Mouse (Mus musculus) hindbrain, embryonic 12.5 days (tissue): ENCODE measurements around the gene Cisd2. TPM values are rescaled to one million over a fixed set of nuclear protein-coding genes. Genes with fewer than 3 reads are reported as not detected.

ENCODE experiments used
- ATAC-seq: fragments of 200-750 bp; cut with Nextera tagmentation; 2 replicates; pipeline ENCODE4 v1.8.0; 2017; ENCODE audit warnings: moderate TSS enrichment; ENCODE audit not compliant: low FRiP score
- H3K27ac ChIP-seq: fragments of 300-500 bp; sonication (generic); 2 replicates; pipeline ENCODE4 v1.5.1; 2016; ENCODE audit warnings: mild to moderate bottlenecking
- H3K27me3 ChIP-seq: fragments of 300-500 bp; sonication (generic); 2 replicates; pipeline ENCODE4 v1.6.1; 2016; ENCODE audit warnings: mild to moderate bottlenecking
- H3K36me3 ChIP-seq: fragments of 300-500 bp; sonication (generic); 2 replicates; pipeline ENCODE4 v1.6.1; 2016; ENCODE audit warnings: mild to moderate bottlenecking
- H3K4me1 ChIP-seq: fragments of 300-500 bp; sonication (generic); 2 replicates; pipeline ENCODE4 v1.6.1; 2016
- H3K4me2 ChIP-seq: fragments of 300-500 bp; sonication (generic); replicated peaks from 2 replicates; pipeline ENCODE4 v1.6.1; 2016; ENCODE audit warnings: mild to moderate bottlenecking
- H3K4me3 ChIP-seq: fragments of 300-500 bp; sonication (generic); 2 replicates; pipeline ENCODE4 v1.5.1; 2016; ENCODE audit warnings: mild to moderate bottlenecking
- H3K9ac ChIP-seq: fragments of 300-500 bp; sonication (generic); 2 replicates; pipeline ENCODE4 v1.6.1; 2016; ENCODE audit warnings: mild to moderate bottlenecking, moderate library complexity
- H3K9me3 ChIP-seq: fragments of 300-500 bp; sonication (generic); replicated peaks from 2 replicates; pipeline ENCODE4 v1.6.1; 2016; ENCODE audit warnings: mild to moderate bottlenecking
- WGBS: fragments of 180-500 bp; shearing (Covaris S2); methylation state at CpG from one replicate; pipeline ENCODE4 v1.1.7; 2016; 5-methylcytosine and 5-hydroxymethylcytosine counted together
- polyA plus RNA-seq: library from polyadenylated mRNA; unstranded; fragments of >200 nt; fragmentation: Nextera tagmentation; extraction: Ambion mirVana; gene quantifications from 2 replicates; pipeline ENCODE4 v1.2.1, GENCODE M21; 2016

Gene Cisd2
- polyA plus RNA-seq, 1 experiment from 2014 or later: 82.5 TPM

DNA sequence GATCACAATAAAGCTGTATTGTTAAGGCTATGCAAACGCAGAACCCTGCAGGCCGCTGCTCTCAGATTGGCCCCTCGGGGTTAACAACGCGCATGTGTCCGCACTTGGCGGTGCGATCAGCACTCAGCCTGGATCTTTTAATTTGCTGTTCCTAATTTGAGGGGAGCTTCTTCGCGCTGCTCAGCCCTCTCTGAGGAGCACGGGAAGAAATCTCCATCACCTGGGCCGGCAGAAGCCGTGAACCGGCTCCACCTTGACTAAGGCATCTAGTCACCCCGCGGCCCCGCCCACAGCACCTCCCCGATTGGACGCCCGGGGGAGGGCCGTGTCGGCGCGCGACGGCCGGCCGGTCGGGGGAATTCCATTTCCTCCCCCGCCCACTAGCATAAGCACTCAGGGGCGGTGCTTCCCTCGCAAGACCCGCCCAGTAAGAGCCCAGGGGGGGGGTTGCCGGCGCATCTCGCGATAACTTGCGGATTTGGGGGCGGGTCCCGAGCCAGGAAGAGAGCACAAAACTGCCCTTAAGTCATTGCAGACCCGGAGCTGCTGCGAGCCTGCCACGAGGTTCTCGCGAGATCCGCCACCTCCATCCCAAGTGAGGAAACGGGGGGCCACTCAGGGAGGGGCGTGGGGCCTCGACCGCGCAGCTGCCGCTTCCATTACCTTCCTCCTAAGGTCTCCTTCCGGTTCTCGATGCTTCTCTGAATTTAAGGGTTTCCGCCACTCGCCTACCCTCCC lies 14.2 kb upstream of the Cisd2 start, which contains the start of gene Ube2d3:
Ube2d3 (plus strand) TSS at position 392 of the 738 bp plus-strand sequence.
- under 1% methylated on average over 51 of the region's 56 CpGs for WGBS
- Histone ChIP-seq H3K9me3 (no peaks in the 10 kb centered on the region), H3K9ac (peak within 1 kb of the TSS; percentile 99), H3K4me1 (peaks cover 24% of the 10 kb centered on the region), H3K36me3 (no peaks in the 10 kb centered on the region), H3K27ac (peak within 1 kb of the TSS; percentile 99), H3K4me3 (peak within 1 kb of the TSS; percentile 97), H3K4me2 (peak within 1 kb of the TSS; percentile 97), H3K27me3 (no peaks in the 10 kb centered on the region)
- ATAC-seq: peak; percentile 96

DNA sequence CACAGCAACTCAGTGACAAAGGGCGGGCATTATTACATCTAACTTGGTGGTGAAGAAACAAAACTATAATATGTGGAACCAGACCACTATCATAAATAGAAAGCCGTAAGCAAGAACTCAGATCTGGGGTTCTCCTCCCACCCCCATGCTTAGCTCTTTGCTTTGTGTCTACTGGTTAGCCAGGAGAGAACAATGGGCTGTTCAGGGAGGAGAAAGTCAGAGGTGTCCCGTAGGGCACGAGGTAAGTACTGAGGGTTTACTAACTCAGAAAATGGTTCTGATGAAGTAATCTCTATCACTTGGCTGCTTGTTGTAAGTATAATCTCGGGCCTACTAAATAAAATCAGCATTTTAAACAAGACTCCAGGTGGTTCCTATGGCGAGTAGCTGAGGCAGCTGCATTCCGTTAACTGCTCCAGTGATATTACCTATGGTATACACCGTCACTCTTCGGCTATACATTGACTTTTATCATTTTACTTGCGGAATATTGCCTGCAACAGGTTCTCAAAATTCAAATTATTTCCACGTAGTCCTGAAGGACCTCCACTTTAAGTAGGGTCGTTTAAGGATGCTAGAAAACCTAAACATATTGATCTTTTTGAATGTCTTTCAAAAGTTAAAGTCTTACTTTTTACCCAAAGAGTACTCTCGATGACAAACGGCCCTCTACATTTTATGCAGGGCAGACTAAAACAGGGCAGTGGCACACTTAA lies 13.3 kb upstream of the Cisd2 start:
- peak overlapping the region; percentile 97 for H3K4me3 ChIP-seq
- no peaks in the 10 kb centered on the region for H3K36me3 ChIP-seq
- H3K4me2 ChIP-seq: peak overlapping the region; percentile 56
- H3K9ac ChIP-seq: peak overlapping the region; percentile 67
- ATAC-seq: no peak
- H3K4me1 ChIP-seq: peaks cover 20% of the 10 kb centered on the region
- 40% methylated on average over 14 of the region's 14 CpGs for WGBS
- no peaks in the 10 kb centered on the region for H3K9me3 ChIP-seq
- peak overlapping the region; percentile 99 for H3K27ac ChIP-seq
- H3K27me3 ChIP-seq: no peaks in the 10 kb centered on the region

DNA sequence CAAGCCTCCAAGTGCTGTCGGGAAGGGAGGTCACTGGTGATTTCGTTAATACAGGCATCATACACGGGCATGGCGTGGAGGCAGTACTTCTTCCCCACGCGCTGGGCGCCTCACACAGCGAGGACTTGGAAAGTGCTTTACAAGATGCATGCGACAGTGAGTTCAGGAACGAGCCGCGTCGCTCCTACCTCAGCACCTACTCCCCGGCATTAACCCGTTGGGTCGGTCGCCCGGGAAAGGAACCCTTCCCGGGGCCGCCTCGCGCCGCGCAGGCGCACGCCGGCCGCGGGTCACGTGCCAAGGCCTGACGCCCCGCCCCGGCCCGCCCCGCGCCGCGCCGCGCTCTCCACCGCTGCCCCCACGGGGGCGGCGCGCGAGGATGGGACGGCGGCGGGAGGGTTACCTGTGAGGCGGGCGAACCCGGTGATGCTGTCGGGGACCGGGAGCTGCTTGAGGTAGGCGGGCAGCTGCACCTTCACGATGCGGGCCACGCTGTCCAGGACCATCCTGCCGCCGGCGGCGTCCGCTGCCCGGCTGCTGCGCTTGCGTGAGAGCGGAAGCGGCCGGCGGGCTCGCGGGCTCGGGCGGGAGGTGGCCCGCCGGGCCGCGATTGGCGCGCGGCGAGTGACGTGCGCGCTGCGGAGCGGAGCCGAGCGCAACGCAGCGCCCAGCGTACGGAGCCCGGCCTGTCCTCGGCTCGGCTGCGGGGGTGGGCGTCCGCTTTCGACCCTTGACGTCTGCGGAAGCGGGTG lies 693 bp downstream of the Cisd2 start:
- no peaks in the 10 kb centered on the region for H3K9me3 ChIP-seq
- H3K4me3 ChIP-seq: peak overlapping the region; percentile 77
- peak overlapping the region; percentile 70 for H3K4me2 ChIP-seq
- ATAC-seq: peak; percentile 98
- under 1% methylated on average over 64 of the region's 103 CpGs for WGBS
- no peaks in the 10 kb centered on the region for H3K27me3 ChIP-seq
- H3K27ac ChIP-seq: peak overlapping the region; percentile 97
- H3K9ac ChIP-seq: peak overlapping the region; percentile 84
- H3K36me3 ChIP-seq: no peaks in the 10 kb centered on the region
- H3K4me1 ChIP-seq: peaks cover 19% of the 10 kb centered on the region

DNA sequence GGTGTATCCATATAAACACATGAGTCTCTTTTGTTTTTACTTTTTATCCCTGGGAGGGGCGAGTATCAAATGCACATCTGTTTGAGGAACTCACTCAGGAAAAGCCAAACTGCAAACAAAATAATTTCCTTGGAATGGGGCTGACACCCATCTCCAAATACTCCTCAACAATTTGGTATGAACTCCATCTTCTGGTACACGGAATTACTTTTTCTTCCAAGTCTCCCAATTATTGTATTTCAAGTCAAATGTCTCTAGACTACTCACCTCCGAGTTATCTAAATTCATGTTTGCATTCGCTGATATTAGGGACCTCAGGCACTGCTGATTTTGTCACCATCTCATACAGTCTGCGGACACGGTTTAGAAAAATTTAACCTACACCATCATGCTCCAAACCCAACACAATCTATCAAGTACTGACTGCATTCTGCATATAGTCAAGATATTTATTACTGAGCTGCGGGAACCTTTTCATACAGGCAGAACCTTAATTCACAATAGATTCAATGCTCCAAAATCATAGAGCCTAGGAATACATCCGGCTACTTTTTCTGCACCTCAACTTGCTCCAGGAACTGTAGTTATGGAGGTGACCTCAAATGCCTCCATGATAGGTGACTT lies 1.4 kb downstream of the Cisd2 start:
- peaks cover 19% of the 10 kb centered on the region for H3K4me1 ChIP-seq
- ATAC-seq: no peak
- H3K9ac ChIP-seq: peak overlapping the region; percentile 84
- 35% methylated on average over 8 of the region's 8 CpGs for WGBS
- peak overlapping the region; percentile 70 for H3K4me2 ChIP-seq
- H3K27ac ChIP-seq: peak overlapping the region; percentile 97
- H3K36me3 ChIP-seq: no peaks in the 10 kb centered on the region
- no peaks in the 10 kb centered on the region for H3K27me3 ChIP-seq
- H3K9me3 ChIP-seq: no peaks in the 10 kb centered on the region
- H3K4me3 ChIP-seq: peak overlapping the region; percentile 77

DNA sequence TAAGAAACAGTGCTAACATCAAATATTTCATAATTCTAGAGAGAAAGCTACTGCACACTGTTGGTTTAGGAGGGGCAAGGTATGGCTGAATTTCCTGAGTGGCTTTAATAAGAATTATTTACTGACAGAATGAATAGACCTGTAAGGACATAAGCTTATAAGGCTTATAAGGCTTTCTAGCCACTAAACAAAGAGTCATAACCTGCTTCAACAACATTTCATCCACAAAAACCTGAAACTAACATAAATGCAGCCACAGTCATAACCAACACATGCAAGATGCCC lies 2.5 kb downstream of the Cisd2 start:
- Histone ChIP-seq H3K9ac (no peak overlapping the region), H3K4me2 (no peak overlapping the region), H3K9me3 (no peaks in the 10 kb centered on the region), H3K36me3 (peaks cover 3% of the 10 kb centered on the region; the same call in 1 of the 2 replicates), H3K27me3 (no peaks in the 10 kb centered on the region), H3K4me3 (no peak overlapping the region), H3K4me1 (peaks cover 19% of the 10 kb centered on the region), H3K27ac (no peak overlapping the region)
- no peak for ATAC-seq

DNA sequence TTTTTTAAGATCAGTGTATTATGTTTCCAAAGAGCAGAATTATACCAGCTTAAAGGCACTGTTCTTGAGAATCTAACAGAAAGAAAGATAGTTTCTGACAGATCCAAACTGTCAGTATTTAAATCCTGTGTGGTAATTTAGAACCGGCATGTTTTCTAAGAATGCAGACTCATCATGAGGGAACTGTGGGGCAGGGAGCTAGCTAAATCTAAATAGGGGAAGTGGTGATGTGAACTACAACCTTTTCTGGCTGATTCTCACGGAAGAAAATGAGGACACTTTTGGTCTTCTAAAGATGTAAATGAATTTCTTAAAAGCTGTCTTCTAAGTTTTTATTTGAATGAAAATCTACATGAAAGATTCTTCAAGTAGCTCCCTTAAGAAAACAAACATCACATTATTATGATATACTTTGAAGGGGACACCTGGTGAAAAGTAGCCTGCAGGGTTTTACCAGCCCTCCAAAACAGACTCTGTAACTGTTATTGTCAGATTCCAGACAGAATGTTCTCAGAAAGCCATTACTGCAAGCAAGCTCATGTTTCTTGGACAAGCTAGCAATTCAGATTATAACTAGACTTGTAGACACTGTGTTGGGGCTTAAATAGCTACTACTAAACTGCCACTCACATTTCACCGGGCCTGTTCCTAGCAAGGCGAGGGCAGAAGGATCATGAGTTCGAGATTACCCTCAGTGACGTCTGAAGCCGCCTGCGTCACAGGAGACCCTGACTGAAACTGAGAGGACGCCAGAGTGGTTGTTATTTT lies 3.0 kb downstream of the Cisd2 start:
- Histone ChIP-seq H3K9ac (no peak overlapping the region), H3K4me1 (peaks cover 19% of the 10 kb centered on the region), H3K4me3 (no peak overlapping the region), H3K27me3 (no peaks in the 10 kb centered on the region), H3K9me3 (no peaks in the 10 kb centered on the region), H3K4me2 (no peak overlapping the region), H3K36me3 (peaks cover 5% of the 10 kb centered on the region; the same call in 1 of the 2 replicates), H3K27ac (no peak overlapping the region)
- ATAC-seq: no peak
- 90% methylated on average over 9 of the region's 9 CpGs for WGBS

DNA sequence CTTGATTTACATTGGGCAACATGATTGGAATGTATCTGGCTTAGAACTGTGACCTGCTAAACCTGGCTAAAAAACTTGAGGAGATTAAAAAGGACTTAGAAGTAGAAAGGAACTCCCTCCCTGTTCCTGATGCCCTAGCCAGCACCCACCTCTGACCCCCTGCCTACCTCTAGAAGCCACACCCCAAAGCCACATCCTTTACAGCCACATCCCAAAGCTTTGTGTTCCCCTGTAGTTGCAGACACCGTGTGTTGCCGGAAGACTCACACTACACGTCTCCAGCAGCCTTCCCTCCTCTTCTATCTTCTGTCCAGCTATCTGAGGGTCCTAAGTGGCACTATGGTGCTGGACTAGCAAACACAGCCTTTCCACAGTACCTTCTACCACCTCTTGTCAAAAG lies 5.9 kb downstream of the Cisd2 start:
- Histone ChIP-seq H3K27ac (no peak overlapping the region), H3K27me3 (no peaks in the 10 kb centered on the region), H3K4me3 (no peak overlapping the region), H3K36me3 (peaks cover 5% of the 10 kb centered on the region; the same call in 1 of the 2 replicates), H3K4me2 (no peak overlapping the region), H3K4me1 (peaks cover 13% of the 10 kb centered on the region), H3K9me3 (no peaks in the 10 kb centered on the region), H3K9ac (no peak overlapping the region)
- no peak for ATAC-seq
- 77% methylated on average over 3 of the region's 3 CpGs for WGBS

DNA sequence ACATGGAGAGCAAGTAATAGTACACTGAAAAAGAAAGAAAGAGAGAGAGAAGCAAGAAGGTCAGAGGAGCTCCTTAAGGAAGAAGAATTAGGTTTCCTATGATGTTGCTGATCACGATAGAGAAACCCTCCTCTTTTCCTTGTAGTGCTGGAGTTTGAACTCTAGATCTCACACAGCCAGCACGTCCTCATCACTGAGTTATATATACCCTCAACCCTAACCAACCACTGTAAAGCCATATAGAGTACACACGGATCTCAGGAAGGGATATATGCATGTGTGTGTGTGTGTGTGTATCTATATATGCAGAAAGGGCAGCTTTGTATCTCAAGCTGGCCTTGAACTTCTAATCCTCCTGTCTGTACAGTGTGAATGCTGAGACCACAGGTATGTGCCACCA lies 6.5 kb downstream of the Cisd2 start:
- no peak overlapping the region for H3K9ac ChIP-seq
- H3K4me1 ChIP-seq: peaks cover 11% of the 10 kb centered on the region
- H3K27me3 ChIP-seq: no peaks in the 10 kb centered on the region
- no peaks in the 10 kb centered on the region for H3K9me3 ChIP-seq
- peaks cover 5% of the 10 kb centered on the region; the same call in 1 of the 2 replicates for H3K36me3 ChIP-seq
- WGBS: 91% methylated on average over 3 of the region's 3 CpGs
- no peak for ATAC-seq
- H3K4me3 ChIP-seq: no peak overlapping the region
- H3K27ac ChIP-seq: no peak overlapping the region
- H3K4me2 ChIP-seq: no peak overlapping the region

DNA sequence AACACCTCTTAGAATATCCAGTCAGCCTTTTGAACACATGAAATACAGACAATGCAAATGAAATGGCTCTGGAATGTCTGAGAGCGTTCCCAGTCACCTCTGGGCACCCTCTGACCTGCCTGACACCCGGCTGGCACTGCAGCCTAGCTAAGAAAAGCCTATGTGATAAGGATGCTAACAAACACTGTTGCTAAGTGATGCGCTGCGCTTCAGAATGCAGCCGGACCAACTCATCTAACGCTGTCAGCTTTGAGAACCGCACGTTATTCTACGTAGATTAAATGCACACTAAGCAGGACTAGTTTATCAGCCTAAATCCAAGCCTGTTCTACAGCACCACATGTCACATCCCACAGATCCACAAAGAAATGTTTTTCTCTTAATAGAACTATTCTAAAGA lies 11.9 kb downstream of the Cisd2 start:
- Histone ChIP-seq H3K36me3 (peaks cover 20% of the 10 kb centered on the region), H3K27me3 (no peaks in the 10 kb centered on the region), H3K27ac (no peak overlapping the region), H3K4me2 (no peak overlapping the region), H3K9ac (no peak overlapping the region), H3K4me3 (no peak overlapping the region), H3K9me3 (no peaks in the 10 kb centered on the region), H3K4me1 (peaks cover 5% of the 10 kb centered on the region)
- WGBS: 37% methylated on average over 9 of the region's 9 CpGs
- no peak for ATAC-seq

DNA sequence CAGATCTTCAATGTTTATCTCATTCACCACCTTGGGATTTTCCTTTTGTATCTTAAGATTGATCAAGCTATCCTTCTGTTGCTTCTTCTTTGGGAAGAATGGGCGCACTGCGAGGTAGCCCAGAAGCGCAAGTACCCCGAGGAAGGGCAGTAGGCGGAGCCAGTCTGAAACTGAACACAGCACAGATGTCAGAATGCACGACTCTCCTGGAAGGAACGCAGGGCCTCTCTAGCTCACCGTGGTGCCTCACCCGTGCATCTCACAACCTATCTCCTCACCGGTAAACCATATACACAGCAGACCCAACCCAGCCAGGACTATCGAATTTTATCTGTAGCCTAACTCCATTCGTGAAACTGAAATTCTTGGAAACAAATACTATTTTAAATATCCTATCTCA lies 12.7 kb downstream of the Cisd2 start:
- Histone ChIP-seq H3K4me3 (no peak overlapping the region), H3K4me2 (no peak overlapping the region), H3K27ac (no peak overlapping the region), H3K9me3 (no peaks in the 10 kb centered on the region), H3K36me3 (peaks cover 21% of the 10 kb centered on the region), H3K27me3 (no peaks in the 10 kb centered on the region), H3K4me1 (peaks cover 5% of the 10 kb centered on the region), H3K9ac (no peak overlapping the region)
- no peak for ATAC-seq
- 90% methylated on average over 12 of the region's 12 CpGs for WGBS

DNA sequence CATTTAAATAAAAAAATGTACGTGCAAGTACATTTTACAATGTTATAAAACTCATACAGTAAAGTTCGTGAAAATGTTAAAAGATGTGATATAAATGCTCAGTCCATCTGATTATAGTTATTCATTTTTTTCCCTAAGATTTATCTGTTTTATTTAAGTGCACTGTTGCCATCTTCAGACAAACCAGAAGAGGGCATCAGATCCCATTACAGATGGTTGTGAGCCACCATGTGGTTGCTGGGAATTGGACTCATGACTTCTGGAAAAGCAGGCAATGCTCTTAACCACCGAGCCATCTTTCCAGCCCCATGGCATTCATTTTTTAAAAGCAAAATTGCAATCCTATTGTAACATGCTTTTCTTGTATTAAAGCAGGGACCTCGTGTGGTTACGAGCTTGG lies 14.5 kb downstream of the Cisd2 start:
- no peak overlapping the region for H3K9ac ChIP-seq
- no peak overlapping the region for H3K4me3 ChIP-seq
- no peak overlapping the region for H3K27ac ChIP-seq
- peaks cover 5% of the 10 kb centered on the region for H3K4me1 ChIP-seq
- no peaks in the 10 kb centered on the region for H3K9me3 ChIP-seq
- no peak overlapping the region for H3K4me2 ChIP-seq
- H3K27me3 ChIP-seq: no peaks in the 10 kb centered on the region
- ATAC-seq: no peak
- peaks cover 26% of the 10 kb centered on the region for H3K36me3 ChIP-seq
- WGBS: 96% methylated on average over 5 of the region's 5 CpGs
